ENCODE assay signal across 8 mouse cellular contexts in the genomic region with DNA sequence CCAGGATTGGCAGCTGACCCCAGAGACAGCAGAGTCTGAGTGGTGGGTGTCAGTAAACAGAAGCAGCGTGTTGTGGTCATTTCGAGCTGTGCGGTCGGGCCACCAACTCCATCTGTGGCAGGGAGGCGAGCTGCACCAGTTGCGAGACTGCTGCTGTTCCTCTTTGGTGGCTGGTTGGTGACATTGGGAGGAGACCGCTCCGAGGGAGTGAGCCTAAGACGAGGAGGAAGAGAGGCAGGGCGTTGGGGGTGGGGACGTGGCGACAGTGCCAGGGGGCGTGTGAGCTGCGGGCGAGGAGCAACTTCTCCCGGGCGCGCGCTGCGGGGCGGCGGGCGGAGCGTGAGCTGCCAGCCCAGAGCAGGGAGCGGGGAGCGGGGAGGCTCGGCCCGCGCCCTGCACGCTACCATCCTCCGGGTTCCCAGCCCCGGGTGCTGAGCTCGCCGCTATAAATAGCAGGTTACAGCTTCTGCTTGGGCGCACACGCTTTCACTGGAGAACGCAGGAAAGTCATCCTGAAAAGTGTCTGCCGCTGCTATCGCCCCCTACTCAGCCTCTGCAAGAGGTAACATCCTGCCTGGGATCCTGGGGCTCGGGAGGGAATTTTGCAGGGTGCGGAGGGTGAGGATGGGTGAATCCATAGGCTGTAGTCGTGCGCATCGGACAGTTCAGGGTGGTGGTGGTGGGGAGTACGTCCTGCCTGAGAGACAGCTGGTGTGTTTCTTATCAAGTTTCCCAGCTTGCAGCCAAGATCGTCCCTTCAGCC. TPM values are rescaled to one million over a fixed set of nuclear protein-coding genes. Genes with fewer than 3 reads are reported as not detected.
DNase-seq lines count a peak whose midpoint lies in the region; ATAC-seq lines count a peak whose summit lies in the region.

A gene (plus strand): TSS at position 321 of the 763 bp plus-strand sequence.

- DNase-seq in adrenal gland, adult 2 months, result peak; percentile 85
- peak; percentile 52 for DNase-seq in embryo, embryonic 10 days (ENCODE audit: low spot score)
- peak; percentile 30 to 31 for DNase-seq in gastrocnemius, postnatal 36 days
- peak; percentile 69 to 77 for DNase-seq in left cerebral cortex, postnatal 36 days (ENCODE audit: low spot score in 2 of 2)
- DNase-seq in mesoderm, embryonic 11.5 days (ENCODE audit: low read depth, low spot score), result peak; percentile 54
- DNase-seq in right cerebral cortex, postnatal 25 days, result peak; percentile 74
- peak; percentile 28 to 65 for DNase-seq in urinary bladder, postnatal 4 days (ENCODE audit: low spot score in 2 of 2)

- H3K4me1 ChIP-seq in intestine, embryonic 15.5 days (replicated peaks), result peaks cover 5% of the 10 kb centered on the region

- ATAC-seq in intestine, embryonic 15.5 days, result peak; percentile 79

- intact Hi-C loops in gastrocnemius, postnatal 36 days (cut with DNase I), result loop anchor here (10.0 kb wide), 1 partner anchor 1402 kb away; no protein-coding TSS in a partner anchor
- intact Hi-C loops in left cerebral cortex, postnatal 36 days (cut with DNase I), result loop anchor here (5.0 kb wide), 1 partner anchor 280 kb away; no protein-coding TSS in a partner anchor

- peak within 1 kb of the TSS; percentile 98 for H3K4me2 ChIP-seq in intestine, embryonic 15.5 days (replicated peaks)

- no peaks in the 10 kb centered on the region for H3K9me3 ChIP-seq in intestine, embryonic 15.5 days

- H3K36me3 ChIP-seq in intestine, embryonic 15.5 days, result no peaks in the 10 kb centered on the region

- H3K4me3 ChIP-seq in intestine, embryonic 15.5 days (replicated peaks), result peak within 1 kb of the TSS; percentile 63

- H3K9ac ChIP-seq in intestine, embryonic 15.5 days, result peak within 1 kb of the TSS; percentile 52

- H3K27ac ChIP-seq in intestine, embryonic 15.5 days, result no peak within 1 kb of the TSS

- H3K27me3 ChIP-seq in intestine, embryonic 15.5 days (replicated peaks), result no peaks in the 10 kb centered on the region

- WGBS in intestine, embryonic 15.5 days, result 1% methylated on average over 46 of the region's 46 CpGs

RNA-seq across cellular contexts. Expression of the gene that starts here (rescaled TPM):
- total RNA-seq in adrenal gland, adult 2 months (2021), result 1 to 10 TPM; 6.4 to 8.1 TPM
- 0.17 and 0.20 TPM in 2 replicates for polyA plus RNA-seq in adrenal gland, adult 2 months (2012; rRNA removed)
- total RNA-seq in gastrocnemius, postnatal 36 days (2021), result 10 to 100 TPM; 10.8 to 19.7 TPM
- polyA plus RNA-seq in intestine, embryonic 15.5 days (2015; fragmentation: Nextera tagmentation; extraction: Ambion mirVana), result 6.0 and 7.6 TPM in 2 replicates
- total RNA-seq in left cerebral cortex, postnatal 36 days (2021), result 10 to 100 TPM in 1 of 2 experiments, 1 to 10 TPM in 1; 9.9 to 13.1 TPM

Comparison
In these comparisons a context has a peak if more than half of its experiments do, and no peak if none do; other contexts are left out.
1. DNase-seq: peak in every context shown above with its lines; median percentile 85 in adrenal gland, adult 2 months; 74 in right cerebral cortex, postnatal 25 days; 73 in left cerebral cortex, postnatal 36 days; 54 in mesoderm, embryonic 11.5 days; 52 in embryo, embryonic 10 days; 46 in urinary bladder, postnatal 4 days; 30 in gastrocnemius, postnatal 36 days.